In genomic region chr17:80644983-80645693, GRCm38 (mm10) we compare ENCODE assay signal across 25 mouse cellular contexts.
DNase-seq lines count a peak whose midpoint lies in the region; ATAC-seq and TF ChIP-seq lines count a peak whose summit lies in the region.
"Had no signal": no experiment of that assay in that cellular context is flagged by ENCODE, and none has a peak within 500 bp of the region (broad histone marks: within the 10 kb centered on the region; RNA-seq: fewer than 3 reads in every experiment).

No protein-coding gene starts in this region.

- peaks cover 46% of the 10 kb centered on the region for H3K36me3 ChIP-seq in liver, adult 2 months (ENCODE audit: control insufficient read depth, insufficient read depth, low read length)
- peaks cover 19% of the 10 kb centered on the region for H3K36me3 ChIP-seq in liver, postnatal 0 days (replicated peaks; ENCODE audit: insufficient read depth, low read length)
- H3K36me3 ChIP-seq in lung, embryonic 15.5 days: peaks cover 71% of the 10 kb centered on the region
- peaks cover 30% of the 10 kb centered on the region; the same call in 1 of the 2 replicates for H3K36me3 ChIP-seq in lung, postnatal 0 days (ENCODE audit: insufficient read depth, low read length)

- H3K27ac ChIP-seq in liver, adult 2 months (replicated peaks; ENCODE audit: insufficient read depth, low read depth, low read length): no peak overlapping the region
- H3K27ac ChIP-seq in liver, postnatal 0 days (ENCODE audit: low read depth): no peak overlapping the region
- H3K27ac ChIP-seq in lung, embryonic 15.5 days: peak overlapping the region; percentile 88
- H3K27ac ChIP-seq in lung, postnatal 0 days (ENCODE audit: low read length): peak overlapping the region; percentile 39; the same call in 1 of the 2 replicates
- H3K27ac ChIP-seq: embryonic facial prominence, embryonic 13.5 days; embryonic facial prominence, embryonic 15.5 days; forebrain, embryonic 10.5 days; forebrain, embryonic 12.5 days had no signal

- 77% methylated on average over 14 of the region's 14 CpGs for WGBS in liver, adult 2 months
- WGBS in liver, postnatal 0 days (ENCODE audit: insufficient replicate concordance): 86% methylated on average over 14 of the region's 14 CpGs
- WGBS in lung, embryonic 15.5 days: 50% methylated on average over 14 of the region's 14 CpGs
- 62% methylated on average over 14 of the region's 14 CpGs for WGBS in lung, postnatal 0 days

- H3K79me2 ChIP-seq in liver, adult 2 months (ENCODE audit: control insufficient read depth, insufficient read depth, low read length): 0 out of 2 replicates have a peak, but pooled peaks cover 2% of the 10 kb centered on the region

- ATAC-seq in liver, postnatal 0 days: no peak
- ATAC-seq in lung, embryonic 15.5 days (ENCODE audit: borderline replicate concordance, extremely low read depth, low FRiP score, low TSS enrichment): peak; percentile 69; the same call in 1 of the 2 replicates
- peak; percentile 4; the same call in 1 of the 2 replicates for ATAC-seq in lung, postnatal 0 days
- ATAC-seq: CD4-positive, CD25-positive, alpha-beta regulatory T cell, adult 4 months; forebrain, embryonic 14.5 days; forebrain, embryonic 16.5 days had no signal

- TF ChIP-seq POLR2A in liver, adult 2 months (IDR thresholded peaks at IDR 0.05; ENCODE audit: extremely low read depth, insufficient read depth, low read length): no peak

- H3K9ac ChIP-seq in liver, adult 2 months (ENCODE audit: low read depth, low read length): no peak overlapping the region
- H3K9ac ChIP-seq in liver, postnatal 0 days (replicated peaks): no peak overlapping the region
- H3K9ac ChIP-seq in lung, embryonic 15.5 days: no peak overlapping the region
- H3K9ac ChIP-seq in lung, postnatal 0 days (replicated peaks; ENCODE audit: low read depth): no peak overlapping the region
- H3K9ac ChIP-seq: embryonic facial prominence, embryonic 13.5 days; embryonic facial prominence, embryonic 15.5 days; forebrain, embryonic 12.5 days had no signal

- peak; percentile 66 for DNase-seq in liver, adult 2 months (ENCODE audit: extremely low read depth, low read depth, low spot score)
- DNase-seq in liver, postnatal 0 days: no peak
- no peak for DNase-seq in lung, postnatal 4 days
- peak; percentile 37 for DNase-seq in lung, postnatal 0 days (ENCODE audit: low spot score)
- DNase-seq in lung, postnatal 36 days: no peak
- DNase-seq: adrenal gland, adult 2 months; adrenal gland, postnatal 10 days; B cell, adult 2 months; cerebellum, adult 11 months; cerebellum, adult 18-20 months; cerebellum, adult 8-10 months; cerebellum, adult 9-11 months; cerebellum, postnatal 14 days; cerebellum, postnatal 36 days; embryo, embryonic 11 days had no signal

- H3K4me3 ChIP-seq in liver, adult 2 months (ENCODE audit: insufficient read depth, low read depth, low read length): no peak overlapping the region
- H3K4me3 ChIP-seq in liver, postnatal 0 days (ENCODE audit: low read depth, low read length): no peak overlapping the region
- no peak overlapping the region for H3K4me3 ChIP-seq in lung, embryonic 15.5 days
- no peak overlapping the region for H3K4me3 ChIP-seq in lung, postnatal 0 days (ENCODE audit: low read depth, low read length)
- H3K4me3 ChIP-seq: embryonic facial prominence, embryonic 13.5 days; embryonic facial prominence, embryonic 15.5 days; erythroblast, embryonic 14.5 days; forebrain, embryonic 10.5 days; forebrain, embryonic 12.5 days had no signal

- TF ChIP-seq EP300 in liver, postnatal 0 days (IDR thresholded peaks at IDR 0.05; ENCODE audit: low read depth): no peak
- no peak for TF ChIP-seq EP300 in lung, postnatal 0 days (IDR thresholded peaks at IDR 0.05)

- H3K4me1 ChIP-seq in liver, adult 2 months (ENCODE audit: control insufficient read depth, insufficient read depth, low read length): no peaks in the 10 kb centered on the region
- H3K4me1 ChIP-seq in liver, postnatal 0 days (ENCODE audit: insufficient read depth): no peaks in the 10 kb centered on the region
- H3K4me1 ChIP-seq in lung, embryonic 15.5 days: peaks cover 23% of the 10 kb centered on the region
- H3K4me1 ChIP-seq in lung, postnatal 0 days (ENCODE audit: insufficient read depth, low read depth, low read length): no peaks in the 10 kb centered on the region
- H3K4me1 ChIP-seq: embryonic facial prominence, embryonic 15.5 days; forebrain, embryonic 12.5 days had no signal

- no peak overlapping the region for H3K4me2 ChIP-seq in liver, postnatal 0 days (ENCODE audit: low read depth, low read length)
- H3K4me2 ChIP-seq in lung, embryonic 15.5 days: peak overlapping the region; percentile 29; the same call in 1 of the 2 replicates
- H3K4me2 ChIP-seq in lung, postnatal 0 days (replicated peaks; ENCODE audit: low read depth, low read length): 0 out of 2 replicates have a peak overlapping the region, but pooled peaks have one; percentile 6
- H3K4me2 ChIP-seq: embryonic facial prominence, embryonic 13.5 days; embryonic facial prominence, embryonic 15.5 days; forebrain, embryonic 12.5 days had no signal

- no peaks in the 10 kb centered on the region for H3K27me3 ChIP-seq in liver, adult 2 months (ENCODE audit: control insufficient read depth, insufficient read depth, low read length)
- H3K27me3 ChIP-seq in liver, postnatal 0 days (ENCODE audit: insufficient read depth, low read length): no peaks in the 10 kb centered on the region
- H3K27me3 ChIP-seq in lung, embryonic 15.5 days: no peaks in the 10 kb centered on the region
- H3K27me3 ChIP-seq in lung, postnatal 0 days (replicated peaks; ENCODE audit: insufficient read depth, low read length): no peaks in the 10 kb centered on the region
- H3K27me3 ChIP-seq: CH12.LX; embryonic facial prominence, embryonic 13.5 days; embryonic facial prominence, embryonic 15.5 days; forebrain, embryonic 12.5 days had no signal

- TF ChIP-seq CTCF in liver, adult 2 months (IDR thresholded peaks at IDR 0.05; ENCODE audit: low read depth, low read length): no peak
- TF ChIP-seq CTCF in liver, postnatal 0 days (IDR thresholded peaks at IDR 0.05; ENCODE audit: low read depth): no peak
- no peak for TF ChIP-seq CTCF in lung, postnatal 0 days (IDR thresholded peaks at IDR 0.05)

- no peaks in the 10 kb centered on the region for H3K9me3 ChIP-seq in liver, postnatal 0 days (ENCODE audit: low read length)
- H3K9me3 ChIP-seq in lung, embryonic 15.5 days: no peaks in the 10 kb centered on the region
- H3K9me3 ChIP-seq in lung, postnatal 0 days (ENCODE audit: low read length): no peaks in the 10 kb centered on the region
- H3K9me3 ChIP-seq: embryonic facial prominence, embryonic 13.5 days; embryonic facial prominence, embryonic 15.5 days; forebrain, embryonic 10.5 days; forebrain, embryonic 12.5 days had no signal

Comparison
In these comparisons a context has a peak if more than half of its experiments do, and no peak if none do; other contexts are left out.
1. DNase-seq: peak in liver, adult 2 months (single experiment) and lung, postnatal 0 days (single experiment); none in liver, postnatal 0 days (single experiment), lung, postnatal 4 days (0 of 2) and lung, postnatal 36 days (single experiment).
2. H3K27ac ChIP-seq: peak in lung, embryonic 15.5 days (single experiment) and lung, postnatal 0 days (single experiment); none in liver, adult 2 months (single experiment) and liver, postnatal 0 days (single experiment).